Mouse (Mus musculus) gastrocnemius, postnatal 14 days (tissue): ENCODE data around the gene Rabgap1. TPM values are rescaled to one million over a fixed set of nuclear protein-coding genes. Genes with fewer than 3 reads are reported as not detected.
A peak's percentile ranks its signal among the peaks of the same experiment; 100 is the strongest.
"Not testable (repeated sequence)": the region's sequence is repeated elsewhere in the genome, so short reads cannot be mapped to it uniquely, and the experiment has no call there.

ENCODE experiments used
- DNase-seq: peaks from one replicate; pipeline ENCODE4 v3.0.0; 2021; ENCODE audit warnings: mixed read lengths
- intact Hi-C: fragments of 180-260 bp; cut with DNase I; formaldehyde crosslinking; loops from one replicate; pipeline ENCODE4 v1.15.1; 2025; ENCODE audit warnings: low total_unique reads
- total RNA-seq, 2 experiments: library from RNA; stranded (reverse); gene quantifications; 2 replicates each; pipeline ENCODE4 v1.2.3; 2021

Gene Rabgap1
- total RNA-seq, 2 experiments from 2014 or later, result 28.9 to 35.2 TPM

DNA sequence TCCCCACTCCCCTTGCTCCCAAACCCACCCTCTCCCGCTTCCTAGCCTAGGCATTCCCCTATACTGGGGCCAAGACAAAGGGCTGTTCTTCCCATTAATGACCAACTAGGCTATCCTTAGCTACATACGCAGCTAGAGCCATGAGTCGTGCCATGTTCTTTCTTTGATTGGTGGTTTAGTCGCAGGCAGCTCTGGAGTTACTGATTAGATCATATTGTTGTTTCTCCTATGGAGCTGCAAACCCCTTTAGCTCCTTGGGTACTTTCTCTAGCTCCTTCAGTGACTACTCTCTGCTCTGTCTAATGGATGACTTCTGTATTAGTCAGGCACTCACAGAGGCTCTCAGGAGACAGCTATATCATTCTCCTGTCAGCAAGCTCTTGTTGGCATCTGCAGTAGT is 54.2 kb downstream of the Rabgap1 start:
- DNase-seq, result no peak
- intact Hi-C loops, result no loop called here

DNA sequence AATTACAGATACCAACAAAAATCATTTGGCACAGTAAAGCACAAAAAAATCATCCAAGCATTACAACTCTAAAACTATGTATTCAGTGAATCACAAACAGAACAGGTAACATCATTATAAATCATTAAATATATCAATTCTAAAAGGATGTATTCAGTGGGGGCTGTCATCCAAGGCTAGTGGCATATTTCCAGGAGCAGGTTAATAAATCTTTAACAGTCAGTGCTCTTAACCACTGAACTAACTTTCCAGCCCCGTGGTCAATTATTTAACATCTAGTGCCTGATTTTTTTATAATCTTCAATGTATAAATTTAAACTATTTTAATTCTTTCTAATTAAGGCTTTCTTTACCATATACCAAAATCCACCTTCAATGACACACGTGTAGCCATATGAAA is 62.8 kb downstream of the Rabgap1 start:
- DNase-seq, intact Hi-C loops: not testable (repeated sequence)

DNA sequence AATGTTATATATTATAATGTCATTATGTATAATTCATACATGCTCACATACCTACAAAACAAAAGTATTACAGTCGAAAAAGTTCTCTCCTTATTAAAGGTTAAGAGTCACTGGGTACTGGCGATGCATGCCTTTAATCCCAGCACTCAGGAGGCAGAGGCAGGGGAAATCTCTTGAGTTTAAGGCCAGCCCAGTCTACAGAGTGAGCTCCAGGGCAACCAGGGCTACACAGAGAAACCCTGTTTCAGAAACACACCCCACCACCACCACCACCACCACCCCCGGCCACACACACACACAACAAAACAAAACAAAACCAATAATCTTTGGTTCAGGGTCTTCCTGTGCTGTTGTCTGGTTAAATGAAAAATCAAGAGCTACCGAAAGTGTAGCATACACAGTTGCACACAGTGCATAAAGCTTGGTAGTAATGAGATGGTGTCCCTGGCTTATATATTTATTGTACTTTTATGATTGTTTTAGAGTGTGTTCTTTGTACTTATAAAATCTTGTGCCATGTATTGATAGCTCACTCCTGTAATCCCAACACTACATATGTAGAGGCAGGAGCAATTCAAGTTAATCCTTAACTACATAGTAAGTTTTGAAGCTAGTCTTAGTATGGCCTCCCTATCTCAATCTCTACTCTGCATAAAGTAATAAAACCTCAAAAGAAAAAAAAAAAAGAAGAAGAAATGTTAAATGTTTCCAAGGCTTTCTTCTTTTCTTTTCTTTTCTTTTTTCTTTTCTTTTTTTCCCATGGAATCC is 68.2 kb downstream of the Rabgap1 start:
- intact Hi-C loops, result no loop called here
- no peak for DNase-seq

DNA sequence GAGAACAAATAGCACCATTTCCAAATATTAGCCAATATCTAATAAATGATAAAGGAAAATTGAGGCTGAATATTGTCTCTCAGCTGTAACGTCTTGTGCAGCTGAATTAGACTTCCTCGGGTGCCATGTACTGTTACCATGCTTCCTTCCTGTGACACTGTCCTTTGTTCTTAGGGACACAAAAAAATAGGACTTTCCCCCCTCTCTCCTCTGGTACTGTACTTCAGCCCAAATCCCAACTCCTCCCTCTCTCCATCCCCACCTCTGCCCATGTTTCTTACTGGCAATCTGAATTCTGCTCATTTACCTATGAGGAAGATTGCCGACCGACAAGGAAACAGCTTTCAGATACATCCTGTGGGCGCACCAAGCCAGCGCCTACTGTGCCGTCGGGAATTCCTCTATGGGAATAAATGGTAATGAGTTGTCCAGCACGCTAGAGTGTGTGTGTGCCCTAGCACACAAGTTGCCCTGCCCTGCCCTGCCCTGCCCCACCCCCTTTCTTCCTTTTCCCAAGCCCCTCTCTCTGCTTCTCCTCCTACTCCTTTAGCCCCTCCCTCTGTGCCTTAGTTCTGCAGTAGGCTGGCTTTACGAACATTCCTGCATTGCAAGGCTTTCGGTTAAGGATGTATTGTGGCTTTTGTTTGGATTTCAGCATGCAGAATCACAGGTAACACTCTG is 73.1 kb downstream of the Rabgap1 start, which contains the start of gene Gpr21:
TSS of gene Gpr21 (plus strand) at position 303 of the 681 bp plus-strand sequence.
- intact Hi-C loops, result no loop called here

DNA sequence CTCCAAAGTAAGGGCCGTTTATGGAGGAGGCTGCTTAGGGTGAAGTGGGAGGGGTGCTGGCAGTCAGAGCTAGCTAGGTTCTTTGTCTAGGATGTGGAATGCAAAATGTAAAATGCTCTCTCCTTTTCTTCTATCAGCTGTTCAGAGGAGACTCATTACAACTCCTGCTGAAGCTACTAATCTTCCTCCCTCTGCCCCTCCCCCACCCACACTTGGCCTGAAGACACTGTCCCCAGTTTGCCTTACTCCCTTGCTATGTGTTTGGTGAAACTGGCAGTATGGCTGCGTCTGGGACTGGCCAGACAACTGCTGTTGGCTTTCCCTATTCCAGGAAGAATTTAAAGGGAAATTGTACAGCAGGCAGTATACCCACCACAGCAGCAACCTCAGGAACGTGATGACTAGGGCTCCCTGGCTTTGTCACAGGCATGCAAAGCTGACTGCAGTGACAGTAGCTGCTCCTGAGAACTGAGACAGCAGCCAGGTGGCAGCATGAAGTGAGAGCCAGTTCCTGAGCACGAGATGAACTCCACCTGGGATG is 73.9 kb downstream of the Rabgap1 start:
- intact Hi-C loops, result no loop called here
- DNase-seq, result peak; percentile 5

More for the DNA sequence above, 73.1 kb downstream of the Rabgap1 start, which contains the start of gene Gpr21:
- no peak for DNase-seq

DNA sequence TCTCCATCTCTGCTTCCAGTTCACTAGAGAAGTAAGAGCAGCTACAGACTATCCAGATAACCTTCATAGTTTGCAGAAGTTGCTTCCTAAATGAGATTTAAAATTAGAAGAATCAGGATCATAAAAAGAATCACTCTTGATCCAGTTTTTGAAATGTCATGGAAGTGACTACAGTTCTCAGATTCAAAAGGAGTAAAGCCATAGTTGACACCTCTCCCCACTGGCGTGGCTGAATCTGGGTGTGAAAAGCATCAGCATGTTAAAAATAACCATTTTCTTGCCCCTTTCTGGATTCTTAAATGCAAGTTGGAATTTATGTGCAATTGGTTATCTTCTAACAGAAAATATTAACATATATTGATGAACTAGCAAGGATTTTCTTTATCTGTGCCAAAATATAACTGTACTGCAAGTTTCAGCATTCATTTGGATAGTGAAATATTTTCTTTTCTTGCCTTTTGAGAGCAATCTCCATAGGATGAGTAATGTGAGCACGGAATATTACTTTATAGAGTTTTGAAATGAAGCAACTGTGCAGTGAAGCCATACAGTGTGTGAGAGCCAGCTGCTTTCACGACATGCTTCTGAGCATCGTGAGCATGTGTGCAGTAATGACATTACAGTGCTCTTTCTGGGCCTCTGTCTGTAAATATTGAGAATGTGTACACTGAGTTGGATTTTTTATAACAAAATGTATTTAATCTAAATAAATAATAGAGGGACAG is 75.6 kb downstream of the Rabgap1 start:
- intact Hi-C loops, result no loop called here
- DNase-seq, result no peak

DNA sequence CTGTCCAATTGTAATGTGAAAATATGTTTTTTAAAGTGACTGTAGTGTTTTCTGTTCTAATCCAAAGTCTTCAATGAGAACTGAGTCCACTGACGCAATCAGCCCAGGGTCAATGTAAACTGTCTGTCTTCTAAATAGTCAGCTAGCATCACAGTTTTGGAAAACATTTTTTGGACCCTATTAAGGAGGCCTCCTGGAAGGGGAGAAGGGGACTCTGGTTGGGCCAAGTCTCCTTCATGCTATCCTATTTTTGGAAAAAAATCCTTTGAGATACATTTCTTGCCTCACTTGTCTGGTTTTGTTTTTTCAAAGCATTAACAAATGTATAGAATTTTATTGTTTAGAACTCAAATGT is 76.2 kb downstream of the Rabgap1 start:
- intact Hi-C loops, result no loop called here
- DNase-seq, result no peak

DNA sequence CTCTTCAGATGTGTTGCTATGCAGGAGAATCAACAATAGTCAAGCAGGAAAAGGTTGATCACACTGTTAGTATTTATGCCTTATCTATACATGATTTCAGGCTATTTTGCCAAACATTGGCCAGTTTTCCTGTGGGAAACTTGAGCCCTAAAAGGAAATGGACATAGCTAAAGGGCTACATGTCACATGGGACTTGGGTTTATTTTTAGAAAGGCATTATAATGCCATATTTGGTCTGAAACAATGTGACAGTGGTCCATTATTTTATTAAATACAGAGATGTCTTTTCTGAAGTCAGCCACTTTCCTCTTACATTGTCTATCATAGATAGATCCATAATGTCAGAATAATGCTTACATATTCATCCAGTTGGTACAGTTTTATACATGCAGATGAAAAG is 84.5 kb downstream of the Rabgap1 start:
- DNase-seq, result no peak
- intact Hi-C loops, result no loop called here

DNA sequence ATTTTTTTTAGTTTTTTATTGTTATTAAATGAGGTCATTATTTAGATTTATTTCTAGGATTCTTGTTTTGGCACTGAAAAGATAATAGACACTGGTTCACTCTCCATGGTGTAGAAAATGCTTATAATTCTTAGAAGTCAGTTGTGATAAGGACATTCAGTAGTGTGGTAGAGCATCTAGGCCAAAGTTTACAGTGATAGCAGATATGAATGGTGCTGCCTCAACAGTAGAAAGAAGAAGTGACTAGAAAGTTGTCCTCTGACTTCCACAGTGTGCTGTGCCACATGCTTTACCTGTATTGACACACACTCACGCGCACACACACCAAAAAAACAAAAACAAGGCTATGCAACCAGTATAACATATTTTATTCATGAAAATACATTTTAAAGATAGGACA is 86.3 kb downstream of the Rabgap1 start:
- intact Hi-C loops, result no loop called here
- no peak for DNase-seq

DNA sequence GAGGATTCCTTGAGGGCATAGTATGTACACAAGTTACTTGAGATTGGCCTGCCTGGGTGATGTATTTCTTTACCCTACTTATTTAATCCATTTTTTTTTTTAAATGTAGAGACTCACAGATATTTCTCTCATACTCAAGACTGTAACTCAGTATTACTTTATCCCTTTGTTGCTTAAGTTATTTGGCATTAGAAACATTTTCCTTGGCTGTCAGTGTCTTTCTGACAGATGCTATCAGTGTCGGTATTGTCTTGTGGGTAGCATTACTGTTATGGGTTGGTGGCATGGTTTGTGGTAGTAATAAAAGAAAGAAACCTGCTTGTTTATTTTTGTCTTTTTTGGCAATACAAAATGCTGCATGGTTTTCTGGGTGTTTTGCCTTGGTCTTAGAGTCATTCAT is 87.7 kb downstream of the Rabgap1 start:
- no peak for DNase-seq
- intact Hi-C loops, result no loop called here

DNA sequence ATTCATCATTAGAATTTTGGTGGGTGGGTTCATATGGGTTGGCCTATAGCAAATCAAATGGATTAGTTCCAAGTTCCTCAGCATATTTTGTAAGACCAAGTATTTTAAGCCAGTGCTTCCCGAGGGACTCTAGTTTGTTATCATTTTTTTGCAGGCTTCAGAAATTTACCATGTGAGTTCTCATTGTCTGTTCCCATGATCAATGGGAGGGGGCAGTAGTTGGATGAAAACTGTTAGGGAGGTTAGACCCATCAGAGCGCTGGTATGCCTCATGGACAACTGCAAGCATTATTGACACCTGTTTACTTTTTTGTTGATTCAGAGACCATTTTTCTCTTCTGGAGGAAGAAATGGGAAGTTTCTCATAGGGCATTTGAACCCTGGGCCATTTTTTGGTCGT is 88.6 kb downstream of the Rabgap1 start:
- DNase-seq, result no peak
- intact Hi-C loops, result no loop called here

DNA sequence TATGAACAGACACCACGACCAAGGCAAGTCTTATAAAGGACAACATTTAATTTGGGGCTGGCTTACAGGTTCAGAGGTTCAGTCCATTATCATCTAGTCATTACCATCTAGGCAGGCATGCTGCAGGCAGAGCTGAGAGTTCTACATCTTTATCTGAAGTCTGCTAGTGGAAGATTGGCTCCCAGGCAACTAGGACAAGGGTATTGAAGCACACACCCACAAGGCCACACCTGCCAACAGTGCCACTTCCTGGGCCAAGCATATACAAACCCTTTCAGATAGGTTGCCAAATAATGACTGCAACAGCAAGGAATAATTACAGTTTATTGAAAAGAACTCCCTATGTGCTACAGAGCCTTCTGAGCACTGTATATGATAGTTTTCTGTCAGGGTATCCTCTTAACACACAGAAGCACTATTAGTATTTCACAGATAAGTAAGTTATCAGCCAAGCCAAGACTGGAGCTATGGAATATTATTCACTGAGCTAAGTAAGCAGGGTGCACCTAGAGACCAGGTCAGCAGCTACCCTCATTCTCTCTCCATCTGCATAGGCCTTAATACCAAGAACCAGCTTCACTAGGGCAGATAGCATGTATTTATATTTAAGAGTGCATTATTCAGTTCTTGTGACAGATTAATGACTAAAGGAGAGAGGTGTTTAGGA is 106.4 kb downstream of the Rabgap1 start:
- no peak for DNase-seq
- intact Hi-C loops, result no loop called here

DNA sequence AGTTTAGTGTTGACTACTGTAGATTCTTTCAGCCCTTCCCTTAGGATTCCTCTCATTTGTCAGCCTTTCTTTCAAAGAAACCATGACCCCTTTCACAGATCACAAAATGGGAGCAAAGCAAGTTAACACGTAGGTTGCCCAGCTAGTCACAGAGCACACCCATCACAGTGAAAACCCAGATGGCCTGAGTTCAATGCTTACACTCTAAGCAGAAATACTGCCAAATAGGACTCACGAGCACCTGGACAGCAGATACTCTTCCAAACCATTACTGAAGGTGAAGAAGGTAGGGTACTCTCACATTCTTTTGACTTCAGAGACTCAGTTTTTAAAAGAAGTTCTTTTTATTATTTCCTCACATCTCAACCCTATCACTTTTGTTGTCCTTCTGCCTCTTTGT is 113.3 kb downstream of the Rabgap1 start:
- no peak for DNase-seq

DNA sequence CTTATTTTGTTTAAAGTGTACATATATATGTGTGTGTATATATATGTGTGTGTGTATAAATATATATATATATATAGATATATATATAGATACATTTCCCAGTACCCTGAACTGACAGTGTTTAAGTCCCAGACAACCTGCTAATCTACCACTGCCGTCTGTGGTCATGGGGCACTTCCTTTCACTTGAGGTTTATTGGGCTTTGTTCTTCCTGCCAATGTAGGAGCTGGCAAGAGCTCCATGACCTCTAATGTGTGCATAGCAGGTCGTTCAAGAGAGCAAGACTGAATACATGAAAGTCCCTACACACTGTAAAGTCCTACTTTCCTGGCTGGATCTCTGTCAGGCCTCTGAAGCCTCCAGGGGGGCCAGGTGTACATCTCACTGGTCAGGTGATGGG is 122.5 kb downstream of the Rabgap1 start:
- no peak for DNase-seq
- intact Hi-C loops, result no loop called here

More for the DNA sequence above, 113.3 kb downstream of the Rabgap1 start:
- intact Hi-C loops, result no loop called here

DNA sequence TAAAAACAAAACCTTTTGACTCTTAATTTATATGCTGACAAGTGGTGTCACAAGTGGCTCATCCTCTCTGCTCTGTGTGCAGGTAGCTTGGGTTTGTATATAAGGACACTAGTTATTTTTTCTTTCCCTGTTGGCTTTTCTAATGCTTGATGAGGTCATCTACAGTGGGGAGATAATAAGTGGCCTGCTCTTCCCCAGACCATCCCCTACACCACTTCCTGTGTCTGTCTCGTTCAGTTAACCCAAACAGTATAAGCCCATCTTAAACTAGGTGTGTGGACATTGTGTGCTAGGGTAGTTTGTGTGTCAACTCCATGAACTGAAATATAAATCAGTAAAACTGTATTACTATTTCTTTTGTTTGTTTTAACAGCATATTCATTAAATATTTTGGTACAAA is 123.0 kb downstream of the Rabgap1 start:
- intact Hi-C loops, result no loop called here
- DNase-seq, result no peak

DNA sequence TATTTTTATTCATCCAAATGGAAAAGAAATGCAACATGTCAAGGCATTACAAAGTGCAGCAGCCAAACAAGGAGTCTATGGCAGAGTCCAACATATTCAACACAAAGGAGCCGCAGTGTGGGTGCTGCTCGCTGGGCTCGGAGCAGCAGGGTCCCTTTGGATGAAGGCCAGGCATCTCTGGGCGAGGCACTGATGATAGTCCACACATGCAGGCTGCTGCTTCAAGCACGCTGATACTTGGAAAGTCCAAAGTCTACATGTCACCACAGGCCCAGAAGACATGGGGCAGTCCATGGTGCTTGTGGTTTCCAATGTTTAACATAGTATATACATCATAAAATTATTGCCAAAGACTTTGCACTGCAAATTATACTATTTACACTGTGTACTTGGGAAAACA is 126.8 kb downstream of the Rabgap1 start:
- intact Hi-C loops, result loop anchor here (10.0 kb wide), 1 partner anchor 195 kb away; no protein-coding TSS in a partner anchor
- no peak for DNase-seq

DNA sequence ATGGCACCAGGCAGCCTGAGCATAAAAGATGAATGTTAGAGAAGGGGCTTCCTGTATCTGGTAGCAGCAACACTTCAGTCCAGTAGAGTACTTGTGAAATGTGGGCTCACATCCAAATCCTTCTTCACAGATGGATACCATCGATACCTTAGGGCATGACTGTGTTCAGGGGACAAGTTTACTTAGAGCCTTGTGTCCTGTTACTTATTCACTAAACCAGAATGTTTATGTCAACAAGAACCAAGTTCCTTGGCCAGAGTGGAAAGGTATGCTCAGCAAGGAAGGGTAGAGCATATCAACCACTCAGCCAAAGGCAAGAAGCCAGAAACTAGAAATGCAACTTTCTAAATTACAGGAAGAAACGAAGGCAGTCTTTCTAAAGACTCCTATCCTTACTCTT is 127.6 kb downstream of the Rabgap1 start:
- DNase-seq, result no peak
- intact Hi-C loops, result loop anchor here (10.0 kb wide), 1 partner anchor 194 kb away; no protein-coding TSS in a partner anchor

DNA sequence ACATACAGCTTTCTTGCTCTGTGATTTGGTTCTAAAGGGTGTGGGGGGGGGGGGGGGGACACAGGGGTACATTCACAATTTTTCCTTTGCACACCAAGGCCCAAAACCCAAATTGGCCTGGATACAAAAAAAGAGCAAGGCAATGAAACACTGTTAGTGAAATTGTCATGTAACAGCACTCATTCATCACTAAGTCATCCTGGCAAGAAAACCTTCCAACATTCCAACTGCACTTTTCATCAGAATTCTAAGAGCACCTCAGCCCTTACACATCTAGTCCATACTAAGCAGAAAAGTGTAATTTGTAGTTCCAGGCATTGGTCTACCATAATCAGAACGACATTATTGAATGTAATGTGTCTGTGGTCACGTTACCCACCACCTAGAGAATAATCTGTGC is 129.1 kb downstream of the Rabgap1 start:
- no peak for DNase-seq
- intact Hi-C loops, result loop anchor here (10.0 kb wide), 1 partner anchor 193 kb away; no protein-coding TSS in a partner anchor

DNA sequence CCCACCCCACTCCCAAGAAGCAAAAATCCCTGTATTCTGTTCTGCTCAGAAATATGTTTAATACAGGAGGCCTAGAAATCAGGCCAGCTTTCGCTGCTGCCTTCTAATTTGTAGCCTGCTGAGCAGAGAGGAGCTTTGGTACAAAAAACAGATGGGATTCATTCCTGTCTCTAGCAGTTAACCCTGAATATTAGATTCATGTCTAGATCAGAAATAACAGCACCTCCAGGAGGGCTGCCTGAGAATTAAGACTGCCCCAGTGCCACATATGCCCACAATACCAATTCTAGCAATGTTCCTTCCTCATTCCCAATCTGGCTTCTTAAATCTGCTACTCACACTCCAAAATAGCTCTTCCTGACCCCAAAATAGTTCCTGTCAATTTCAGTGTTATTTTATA is 133.6 kb downstream of the Rabgap1 start:
- intact Hi-C loops, result loop anchor here (10.0 kb wide), 1 partner anchor 188 kb away; no protein-coding TSS in a partner anchor
- no peak for DNase-seq
